Mouse (Mus musculus) G1E (cell line): ENCODE measurements around the gene Olfr761.

Experiments
- CTCF ChIP-seq: IDR thresholded peaks from 2 replicates; pipeline ENCODE4 v1.5.1; 2012; ENCODE audit warnings: low read depth, low read length, inconsistent platforms, mixed read lengths
- GATA1 ChIP-seq: IDR thresholded peaks from 2 replicates; pipeline ENCODE4 v1.6.1; 2012; ENCODE audit warnings: borderline replicate concordance, low read length, inconsistent platforms, mixed read lengths
- TAL1 ChIP-seq: conservative IDR thresholded peaks from 2 replicates; pipeline ENCODE4 v1.6.1; 2012; ENCODE audit warnings: low read depth, low read length, inconsistent platforms, mixed read lengths

- TF ChIP-seq CTCF (no peak), GATA1 (no peak), TAL1 (no peak)
These were observed at the start of gene Olfr761 for GRCm38 (mm10) chr17:37952979-37953378.
